In the genomic region with DNA sequence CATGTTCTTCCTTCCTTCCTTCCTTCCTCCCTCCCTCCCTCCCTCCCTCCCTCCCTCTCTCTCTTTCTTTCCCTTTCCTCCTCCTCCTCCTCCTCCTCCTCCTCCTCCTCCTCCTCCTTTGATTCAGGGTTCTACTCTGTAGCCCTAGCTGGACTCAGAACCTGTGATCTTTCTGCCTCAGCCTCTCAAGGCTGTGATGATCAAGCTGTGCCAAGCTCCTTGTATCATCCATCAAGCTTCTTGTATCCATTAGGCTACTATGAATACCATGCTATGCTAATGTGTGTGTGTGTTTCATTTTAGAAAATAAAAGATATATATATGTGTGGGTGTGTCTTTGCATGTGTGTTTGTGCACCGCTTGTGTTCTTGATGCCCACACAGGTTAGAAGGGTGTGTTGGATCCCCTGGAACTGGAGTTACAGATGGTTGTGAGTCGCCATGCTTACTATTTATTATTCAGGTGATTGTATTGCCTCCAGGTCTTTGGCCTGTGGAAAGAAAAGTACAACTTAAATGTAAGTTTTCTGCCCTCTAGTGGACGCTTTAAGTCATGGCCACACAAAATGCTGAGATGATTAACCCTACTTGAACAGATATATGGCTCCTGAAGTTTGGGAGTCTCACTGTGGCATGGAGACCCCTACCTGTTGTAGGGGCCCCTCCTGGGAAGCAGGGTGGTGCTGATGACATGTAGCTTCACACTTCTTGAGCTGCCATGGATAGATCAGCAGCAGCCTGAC, we compare ENCODE assay signal across 8 mouse cellular contexts. TPM values are rescaled to one million over a fixed set of nuclear protein-coding genes. Genes with fewer than 3 reads are reported as not detected.
DNase-seq lines count a peak whose midpoint lies in the region; ATAC-seq and TF ChIP-seq lines count a peak whose summit lies in the region.

No protein-coding gene starts in this region.

- H3K9me3 ChIP-seq in liver, embryonic 11.5 days (ENCODE audit: control insufficient read depth, low read length) = peaks cover under 1% of the 10 kb centered on the region; the same call in 1 of the 2 replicates
- H3K9me3 ChIP-seq in stomach, embryonic 16.5 days (replicated peaks; ENCODE audit: control insufficient read depth, low read length) = 0 out of 2 replicates have a peak, but pooled peaks cover 2% of the 10 kb centered on the region

- H3K4me1 ChIP-seq in liver, adult 2 months (ENCODE audit: control insufficient read depth, insufficient read depth, low read length) = peaks cover 11% of the 10 kb centered on the region
- H3K4me1 ChIP-seq in liver, embryonic 11.5 days (replicated peaks; ENCODE audit: control insufficient read depth, insufficient read depth, low read length) = no peaks in the 10 kb centered on the region
- H3K4me1 ChIP-seq in stomach, embryonic 16.5 days (ENCODE audit: control insufficient read depth, insufficient read depth, low read length) = no peaks in the 10 kb centered on the region

- no peak overlapping the region for H3K4me3 ChIP-seq in liver, adult 2 months (ENCODE audit: insufficient read depth, low read depth, low read length)
- H3K4me3 ChIP-seq in liver, embryonic 11.5 days (ENCODE audit: low read depth, low read length) = no peak overlapping the region
- no peak overlapping the region for H3K4me3 ChIP-seq in stomach, embryonic 16.5 days (replicated peaks; ENCODE audit: low read length)

- TF ChIP-seq POLR2A in liver, adult 2 months (IDR thresholded peaks at IDR 0.05; ENCODE audit: extremely low read depth, insufficient read depth, low read length) = no peak

- ATAC-seq in liver, embryonic 11.5 days (replicated peaks; ENCODE audit: low FRiP score) = no peak
- ATAC-seq in stomach, embryonic 16.5 days (ENCODE audit: insufficient read depth, low FRiP score) = peak; percentile 33; the same call in 1 of the 2 replicates

- H3K9ac ChIP-seq in liver, adult 2 months (ENCODE audit: low read depth, low read length) = no peak overlapping the region
- no peak overlapping the region for H3K9ac ChIP-seq in liver, embryonic 11.5 days (ENCODE audit: low read depth, low read length)
- no peak overlapping the region for H3K9ac ChIP-seq in stomach, embryonic 16.5 days (ENCODE audit: low read length)

- no peaks in the 10 kb centered on the region for H3K27me3 ChIP-seq in liver, adult 2 months (ENCODE audit: control insufficient read depth, insufficient read depth, low read length)
- no peaks in the 10 kb centered on the region for H3K27me3 ChIP-seq in liver, embryonic 11.5 days (replicated peaks; ENCODE audit: control insufficient read depth, insufficient read depth, low read length)
- no peaks in the 10 kb centered on the region for H3K27me3 ChIP-seq in stomach, embryonic 16.5 days (ENCODE audit: control insufficient read depth, insufficient read depth, low read length)

- no peak overlapping the region for H3K27ac ChIP-seq in liver, adult 2 months (replicated peaks; ENCODE audit: insufficient read depth, low read depth, low read length)
- H3K27ac ChIP-seq in liver, embryonic 11.5 days (ENCODE audit: low read depth, low read length) = no peak overlapping the region
- H3K27ac ChIP-seq in stomach, embryonic 16.5 days (ENCODE audit: low read length) = no peak overlapping the region

- H3K79me2 ChIP-seq in liver, adult 2 months (ENCODE audit: control insufficient read depth, insufficient read depth, low read length) = no peaks in the 10 kb centered on the region

- no peaks in the 10 kb centered on the region for H3K36me3 ChIP-seq in liver, adult 2 months (ENCODE audit: control insufficient read depth, insufficient read depth, low read length)
- H3K36me3 ChIP-seq in liver, embryonic 11.5 days (ENCODE audit: control insufficient read depth, insufficient read depth, low read length) = no peaks in the 10 kb centered on the region
- no peaks in the 10 kb centered on the region for H3K36me3 ChIP-seq in stomach, embryonic 16.5 days (ENCODE audit: control insufficient read depth, insufficient read depth, low read length)

- TF ChIP-seq CTCF in liver, adult 2 months (IDR thresholded peaks at IDR 0.05; ENCODE audit: low read depth, low read length) = peak; percentile 32; the same call in 1 of the 2 replicates

- no peak overlapping the region for H3K4me2 ChIP-seq in liver, embryonic 11.5 days
- H3K4me2 ChIP-seq in stomach, embryonic 16.5 days (ENCODE audit: low read depth, low read length) = no peak overlapping the region

- peak; percentile 69 for DNase-seq in liver, adult 2 months (ENCODE audit: extremely low read depth, low read depth, low spot score)
- DNase-seq in liver, embryonic 11.5 days (ENCODE audit: low spot score) = no peak
- DNase-seq in WW6 (ENCODE audit: low read depth, low spot score) = peak; percentile 31
- DNase-seq in forelimb bud, embryonic 11.5 days (ENCODE audit: low read depth, low spot score) = peak; percentile 68
- peak; percentile 21 to 40 for DNase-seq in kidney, postnatal 4 days
- no peak for DNase-seq in urinary bladder, adult 18-20 months (ENCODE audit: low spot score in 2 of 2)
- DNase-seq in testis, postnatal 10 days (ENCODE audit: low spot score) = no peak

- 14% methylated on average over 3 of the region's 3 CpGs for WGBS in liver, adult 2 months
- WGBS in liver, embryonic 11.5 days = 25% methylated on average over 3 of the region's 3 CpGs
- WGBS in stomach, embryonic 16.5 days = 20% methylated on average over 3 of the region's 3 CpGs

RNA-seq across cellular contexts. Expression of a gene that starts 11.5 kb away (rescaled TPM):
- total RNA-seq in liver, adult 2 months (2014; rRNA removed) = 3.2 and 4.9 TPM in 2 replicates
- polyA plus RNA-seq in liver, adult 2 months (2012; rRNA removed) = 10.2 and 14.3 TPM in 2 replicates
- polyA plus RNA-seq in liver, embryonic 11.5 days (2014; fragmentation: Nextera tagmentation; extraction: Ambion mirVana) = 0.36 and 0.48 TPM in 2 replicates
- 11.9 and 13.8 TPM in 2 replicates for polyA plus RNA-seq in stomach, embryonic 16.5 days (2015; fragmentation: Nextera tagmentation; extraction: Ambion mirVana)

RNA-seq across cellular contexts. Expression of a gene that starts 28.6 kb away (rescaled TPM):
- total RNA-seq in liver, adult 2 months (2014; rRNA removed) = 138 and 151 TPM in 2 replicates
- polyA plus RNA-seq in liver, adult 2 months (2012; rRNA removed) = 246 and 257 TPM in 2 replicates
- polyA plus RNA-seq in liver, embryonic 11.5 days (2014; fragmentation: Nextera tagmentation; extraction: Ambion mirVana) = 367 and 381 TPM in 2 replicates
- polyA plus RNA-seq in stomach, embryonic 16.5 days (2015; fragmentation: Nextera tagmentation; extraction: Ambion mirVana) = 451 and 475 TPM in 2 replicates

Comparison
In these comparisons a context has a peak if more than half of its experiments do, and no peak if none do; other contexts are left out.
1. DNase-seq: peak in liver, adult 2 months (single experiment), WW6 (single experiment), forelimb bud, embryonic 11.5 days (single experiment) and kidney, postnatal 4 days (2 of 2); none in liver, embryonic 11.5 days (single experiment), urinary bladder, adult 18-20 months (0 of 2) and testis, postnatal 10 days (single experiment).